Mouse (Mus musculus): ENCODE measurements around the gene Cnih4. TPM values are rescaled to one million over a fixed set of nuclear protein-coding genes. Genes with fewer than 3 reads are reported as not detected.

The Cnih4 gene
- total RNA-seq (2017): 40.8 to 110 TPM (median 110 TPM) in 3 replicates

DNA sequence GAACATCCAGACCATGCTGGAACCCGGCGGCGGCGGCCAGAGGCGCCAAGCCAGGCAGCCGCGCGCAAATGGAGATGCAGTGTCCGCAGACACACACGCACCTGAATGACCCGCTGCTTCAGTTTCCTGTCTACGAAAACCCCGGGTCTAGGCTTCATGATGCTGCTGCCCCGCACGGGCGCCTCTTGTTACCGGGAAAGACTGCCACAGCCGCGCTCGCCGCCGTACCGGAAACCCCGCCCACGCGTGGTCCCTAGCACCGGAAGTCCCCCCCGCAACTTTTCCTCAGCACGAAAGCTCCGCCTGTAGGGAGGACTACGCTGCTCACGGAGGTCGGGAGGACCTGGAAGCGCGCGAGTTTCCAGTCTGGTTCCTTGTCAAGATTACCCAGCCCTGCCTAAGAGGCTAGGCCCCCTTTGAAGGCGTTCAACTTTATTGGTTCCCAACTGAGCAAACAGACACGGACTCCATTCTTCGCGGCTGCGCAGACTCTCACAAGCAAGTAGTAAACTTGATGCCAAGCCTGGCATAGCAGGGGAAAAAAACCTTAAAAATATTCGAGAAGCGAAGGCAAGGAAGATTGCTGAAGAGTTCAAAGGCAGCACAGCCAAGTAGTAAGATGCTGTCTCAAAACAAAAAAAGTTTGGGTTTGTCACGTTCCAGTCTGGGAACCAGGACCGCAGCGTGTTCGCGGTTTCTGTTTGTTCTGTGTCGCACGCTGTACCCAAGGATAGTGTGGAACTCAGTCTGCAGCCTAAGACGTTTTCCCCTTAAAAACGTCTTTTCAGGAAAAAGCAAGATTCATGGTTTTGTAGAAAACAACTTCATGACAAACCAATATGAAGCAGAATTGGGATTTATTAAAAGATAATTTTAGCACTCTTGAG, at the start of gene Cnih4, which contains the start of gene Nvl:
TSS of gene Cnih4 (plus strand) at position 744 of the 887 bp plus-strand sequence.
TSS of gene Nvl (minus strand) at position 255 of the 887 bp plus-strand sequence.
- peak; percentile 91 for ATAC-seq (replicated peaks; ENCODE audit: insufficient number of reproducible peaks, low FRiP score, low TSS enrichment, poor library complexity, severe bottlenecking)

DNA sequence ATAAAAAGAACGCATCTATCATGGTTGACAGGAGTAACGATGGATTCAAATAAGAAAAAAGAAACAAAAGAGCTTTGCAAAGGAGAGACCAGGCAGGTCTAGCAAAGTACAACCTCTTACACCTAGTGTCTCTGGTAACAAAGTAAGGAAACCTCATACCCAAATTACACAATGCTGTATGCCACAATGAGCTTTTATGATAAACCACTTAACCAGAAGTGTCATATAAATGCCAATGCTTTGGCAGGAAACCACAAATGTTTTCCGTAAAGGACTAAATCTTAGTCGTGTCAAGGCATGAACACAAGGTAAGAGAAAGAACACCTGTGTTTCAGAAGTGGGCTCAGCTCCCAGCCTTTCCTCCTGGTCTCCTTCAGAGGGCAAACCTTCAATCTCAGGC, 27.4 kb upstream of the Cnih4 start:
- ATAC-seq (replicated peaks; ENCODE audit: insufficient number of reproducible peaks, low FRiP score, low TSS enrichment, poor library complexity, severe bottlenecking): no peak

DNA sequence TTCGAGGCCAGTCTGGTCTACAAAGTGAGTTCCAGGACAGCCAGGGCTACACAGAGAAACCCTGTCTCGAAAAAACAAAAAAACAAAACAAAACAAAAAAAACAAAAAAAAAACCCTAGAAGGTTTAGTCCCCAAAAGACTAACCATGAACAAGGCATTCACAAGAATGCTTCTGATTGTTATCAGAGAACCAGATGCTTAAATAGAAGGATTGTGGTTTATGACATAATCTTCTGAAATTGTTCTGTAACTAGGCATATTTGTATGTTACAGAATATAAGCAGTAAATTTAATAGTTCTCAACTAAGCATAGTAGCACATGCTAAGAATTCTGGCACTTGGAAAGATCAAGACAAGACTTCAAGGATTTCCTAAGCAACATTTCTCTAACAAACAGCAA, 20.3 kb upstream of the Cnih4 start:
- ATAC-seq (replicated peaks; ENCODE audit: insufficient number of reproducible peaks, low FRiP score, low TSS enrichment, poor library complexity, severe bottlenecking): no peak

GRCm38 (mm10) chr1:181125916-181126315, 18.6 kb upstream of the Cnih4 start:
- ATAC-seq (replicated peaks; ENCODE audit: insufficient number of reproducible peaks, low FRiP score, low TSS enrichment, poor library complexity, severe bottlenecking): no peak

- ATAC-seq (replicated peaks; ENCODE audit: insufficient number of reproducible peaks, low FRiP score, low TSS enrichment, poor library complexity, severe bottlenecking): no peak
Observed at GRCm38 (mm10) chr1:181126766-181127165, 17.7 kb upstream of the Cnih4 start.

DNA sequence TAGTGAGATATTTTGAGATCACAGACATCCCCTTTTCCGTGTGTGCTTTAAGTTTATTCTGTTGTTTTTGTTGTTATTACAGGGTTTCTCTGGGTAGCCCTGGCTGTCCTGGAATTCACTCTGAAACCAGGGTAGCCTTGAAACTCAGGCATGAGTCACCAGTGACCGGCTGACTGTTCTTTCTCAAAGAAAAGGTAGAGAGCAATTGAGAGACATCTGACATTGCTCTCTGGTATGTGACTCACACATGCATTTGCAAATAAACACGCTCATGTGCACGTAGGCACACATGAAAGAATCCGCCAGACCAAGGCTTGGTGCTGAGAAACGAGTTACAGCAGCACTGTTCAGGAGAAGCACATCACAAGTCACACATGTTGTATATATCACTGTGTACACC, 12.6 kb upstream of the Cnih4 start:
- no peak for ATAC-seq (replicated peaks; ENCODE audit: insufficient number of reproducible peaks, low FRiP score, low TSS enrichment, poor library complexity, severe bottlenecking)

DNA sequence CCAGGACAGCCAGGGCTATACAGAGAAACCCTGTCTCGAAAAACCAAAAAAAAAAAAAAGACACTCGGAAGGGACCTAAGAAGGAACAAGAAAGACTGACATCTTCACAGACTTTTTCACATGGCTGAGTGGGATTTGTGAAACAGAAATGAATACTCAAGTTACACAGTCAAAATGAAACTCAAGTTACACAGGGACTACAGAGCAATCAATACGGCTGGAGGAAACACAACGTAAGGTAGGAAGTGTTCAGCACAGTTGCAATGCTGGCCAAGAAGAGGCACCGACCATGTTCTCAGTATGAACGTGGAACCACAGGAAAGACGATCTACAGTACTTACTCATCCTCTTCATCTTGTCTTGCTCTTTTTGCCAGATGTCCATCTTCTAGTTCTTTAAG, 5.8 kb upstream of the Cnih4 start:
- ATAC-seq (replicated peaks; ENCODE audit: insufficient number of reproducible peaks, low FRiP score, low TSS enrichment, poor library complexity, severe bottlenecking): no peak

GRCm38 (mm10) chr1:181143609-181143949, 914 bp upstream of the Cnih4 start:
- 0 out of 2 replicates have a peak, but pooled peaks have one; percentile 10 for ATAC-seq (replicated peaks; ENCODE audit: insufficient number of reproducible peaks, low FRiP score, low TSS enrichment, poor library complexity, severe bottlenecking)

DNA sequence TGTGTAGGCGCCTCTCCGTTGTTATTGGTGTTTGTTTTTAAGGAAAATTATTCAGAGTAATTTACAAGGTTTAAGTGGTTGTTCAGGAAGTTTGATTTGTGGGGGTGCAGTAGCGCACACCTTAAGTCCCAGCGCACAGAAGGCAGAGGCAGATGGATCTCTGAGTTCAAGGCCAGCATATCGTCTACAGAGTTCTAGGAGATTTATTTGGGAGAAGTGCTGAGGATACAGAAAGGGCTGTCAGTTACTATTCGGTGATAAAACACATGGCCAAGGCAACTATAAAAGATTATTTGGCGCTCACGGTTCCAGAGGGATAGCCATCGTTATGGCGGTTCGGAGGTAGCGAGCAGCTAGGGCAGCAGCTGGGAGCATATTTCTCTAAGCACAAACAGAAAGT, 473 bp downstream of the Cnih4 start:
- no peak for ATAC-seq (replicated peaks; ENCODE audit: insufficient number of reproducible peaks, low FRiP score, low TSS enrichment, poor library complexity, severe bottlenecking)

- ATAC-seq (replicated peaks; ENCODE audit: insufficient number of reproducible peaks, low FRiP score, low TSS enrichment, poor library complexity, severe bottlenecking): no peak
Observed at GRCm38 (mm10) chr1:181146187-181146586, 1.7 kb downstream of the Cnih4 start.

DNA sequence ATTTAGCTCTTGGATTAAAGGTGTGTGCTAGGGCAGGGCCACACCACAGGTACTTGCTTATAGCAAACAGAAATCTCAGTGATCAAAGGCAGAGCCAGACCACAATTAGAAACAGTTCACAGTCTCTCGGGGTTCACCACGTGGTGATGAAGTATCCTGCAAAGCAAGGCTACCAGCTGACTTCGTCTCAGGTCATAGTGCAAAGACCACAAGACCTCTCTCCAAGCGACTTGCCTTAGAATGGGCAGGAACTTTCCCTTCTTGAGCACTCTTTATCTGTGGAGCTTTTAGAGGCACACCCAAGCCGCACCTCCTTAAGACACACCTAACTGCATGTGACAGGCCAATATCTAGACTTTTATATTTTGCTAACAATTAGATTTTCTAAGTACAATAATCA, 4.0 kb downstream of the Cnih4 start:
- ATAC-seq (replicated peaks; ENCODE audit: insufficient number of reproducible peaks, low FRiP score, low TSS enrichment, poor library complexity, severe bottlenecking): no peak

DNA sequence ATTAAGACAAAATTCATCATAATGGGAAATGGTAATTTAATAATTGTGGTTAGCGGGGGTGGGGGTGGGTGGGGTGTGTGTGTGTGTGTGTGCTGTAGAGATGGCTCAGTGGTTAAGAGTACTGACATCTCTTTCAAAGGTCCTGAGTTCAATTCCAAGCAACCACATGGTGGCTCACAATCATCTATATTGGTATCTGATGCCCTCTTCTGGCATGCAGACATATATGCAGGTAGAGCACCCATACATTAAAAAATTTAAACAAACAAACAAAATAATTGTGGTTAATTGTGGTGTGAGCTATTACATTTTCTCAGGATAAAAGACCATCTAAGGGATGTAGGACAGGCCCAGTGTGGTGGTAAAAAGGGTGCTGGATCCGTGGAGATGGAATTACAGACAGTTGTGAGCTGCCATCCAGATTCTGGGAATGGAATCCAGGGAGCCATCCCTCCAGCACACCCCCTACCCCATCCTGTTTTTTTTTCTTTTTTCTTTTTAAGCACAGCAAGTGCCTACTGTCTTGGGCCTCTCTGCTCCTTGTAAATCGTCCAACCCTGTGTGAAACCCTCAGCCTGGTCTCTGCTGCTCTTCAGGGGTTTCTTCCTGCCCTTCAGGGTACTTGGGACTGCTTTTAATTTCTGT, 5.0 kb downstream of the Cnih4 start:
- no peak for ATAC-seq (replicated peaks; ENCODE audit: insufficient number of reproducible peaks, low FRiP score, low TSS enrichment, poor library complexity, severe bottlenecking)

- ATAC-seq (replicated peaks; ENCODE audit: insufficient number of reproducible peaks, low FRiP score, low TSS enrichment, poor library complexity, severe bottlenecking): no peak
Observed at GRCm38 (mm10) chr1:181150431-181150826, 5.9 kb downstream of the Cnih4 start.

- ATAC-seq (replicated peaks; ENCODE audit: insufficient number of reproducible peaks, low FRiP score, low TSS enrichment, poor library complexity, severe bottlenecking): peak; percentile 96
Observed at GRCm38 (mm10) chr1:181150827-181151534, 6.5 kb downstream of the Cnih4 start.

DNA sequence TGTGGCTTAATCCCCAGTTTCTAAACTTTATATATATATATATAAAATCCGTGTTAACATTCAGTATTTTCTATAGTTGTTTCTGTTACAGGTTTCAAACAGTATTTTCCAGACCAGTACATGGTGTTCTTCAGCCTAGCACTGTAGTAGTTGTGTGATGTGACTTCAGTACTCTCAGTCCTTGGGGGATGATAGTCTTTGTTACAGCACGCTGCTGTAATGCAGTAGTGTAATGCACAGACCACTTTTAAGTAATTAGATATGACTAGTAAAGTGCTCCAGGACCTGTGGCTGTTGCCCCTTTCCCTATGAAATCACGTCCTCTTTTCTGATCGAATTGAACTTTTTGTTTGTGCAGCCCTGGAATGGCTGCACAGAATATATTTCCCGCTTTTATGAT, 7.0 kb downstream of the Cnih4 start:
- ATAC-seq (replicated peaks; ENCODE audit: insufficient number of reproducible peaks, low FRiP score, low TSS enrichment, poor library complexity, severe bottlenecking): no peak

DNA sequence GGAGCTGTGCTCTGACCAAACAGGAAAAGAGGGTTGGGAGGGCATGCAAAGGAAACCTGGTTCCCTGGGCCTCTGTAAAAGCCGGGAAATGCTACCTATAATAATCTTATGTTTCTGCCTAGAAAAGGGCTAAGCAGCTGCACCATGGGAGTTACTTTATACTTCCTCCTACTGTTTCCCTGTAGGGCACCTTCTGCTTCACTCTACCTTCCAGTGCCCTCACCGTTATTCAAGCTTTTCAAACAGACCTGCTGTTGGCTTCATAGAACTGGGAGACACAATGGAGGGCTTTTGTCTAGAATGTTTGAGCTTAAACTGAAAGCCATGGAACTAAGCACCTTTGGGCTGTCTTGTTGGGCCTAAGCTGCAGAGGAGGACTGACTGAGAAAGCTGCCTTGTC, 23.3 kb downstream of the Cnih4 start:
- no peak for ATAC-seq (replicated peaks; ENCODE audit: insufficient number of reproducible peaks, low FRiP score, low TSS enrichment, poor library complexity, severe bottlenecking)

GRCm38 (mm10) chr1:181168377-181168776, 23.9 kb downstream of the Cnih4 start:
- no peak for ATAC-seq (replicated peaks; ENCODE audit: insufficient number of reproducible peaks, low FRiP score, low TSS enrichment, poor library complexity, severe bottlenecking)

DNA sequence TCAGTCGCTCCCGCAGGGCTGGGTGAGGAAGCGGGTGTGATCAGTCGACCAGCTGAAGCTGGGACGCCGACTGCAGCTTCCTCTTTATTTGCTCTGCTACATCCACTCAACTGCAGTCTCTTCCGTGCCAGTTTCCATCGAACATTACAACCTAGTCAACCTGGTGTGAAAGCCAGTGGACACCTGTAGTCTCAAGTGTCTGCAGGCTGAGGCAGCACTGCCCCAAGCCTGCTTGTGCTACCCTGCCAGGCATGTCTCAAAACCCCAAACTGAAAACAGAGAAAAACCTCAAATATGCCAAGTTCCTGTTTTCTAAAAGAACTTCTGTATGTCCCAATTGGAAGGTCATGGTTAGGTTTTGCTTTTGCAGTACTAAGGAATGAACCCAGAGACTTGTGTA, 25.7 kb downstream of the Cnih4 start:
- ATAC-seq (replicated peaks; ENCODE audit: insufficient number of reproducible peaks, low FRiP score, low TSS enrichment, poor library complexity, severe bottlenecking): peak; percentile 73

DNA sequence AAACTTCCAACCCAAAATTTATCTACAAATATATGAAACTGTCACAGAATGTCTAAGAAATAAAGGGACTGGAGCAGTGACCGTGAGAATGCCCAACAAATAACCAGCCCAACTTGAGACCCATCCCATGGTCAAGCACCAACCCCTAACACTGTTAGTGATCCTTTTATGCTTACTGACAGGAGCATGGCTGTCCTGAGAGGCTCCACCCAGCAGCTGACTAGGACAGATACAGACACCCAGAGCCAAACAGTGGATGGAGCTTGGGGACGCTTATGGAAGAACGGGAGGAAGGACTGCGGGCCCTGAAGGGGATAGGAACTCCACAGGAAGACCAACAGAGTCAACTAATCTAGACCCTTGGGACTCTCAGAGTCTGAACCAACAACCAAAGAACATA, 44.4 kb downstream of the Cnih4 start:
- no peak for ATAC-seq (replicated peaks; ENCODE audit: insufficient number of reproducible peaks, low FRiP score, low TSS enrichment, poor library complexity, severe bottlenecking)

GRCm38 (mm10) chr1:181199446-181199845, 55.0 kb downstream of the Cnih4 start:
- ATAC-seq (replicated peaks; ENCODE audit: insufficient number of reproducible peaks, low FRiP score, low TSS enrichment, poor library complexity, severe bottlenecking): no peak

Measured in monocyte, adult 5-6 weeks (primary cell).